Mouse (Mus musculus) c-Kit-negative CD71-positive TER-119-positive erythroid progenitor cells, embryonic 14.5 days (primary cell): ENCODE measurements around the gene Rasgef1c.

Experiments used
- DNase-seq: peaks from one replicate; pipeline ENCODE4 v3.0.0-alpha.2; 2013; ENCODE audit warnings: low read depth, low spot score

Gene Rasgef1c

DNA sequence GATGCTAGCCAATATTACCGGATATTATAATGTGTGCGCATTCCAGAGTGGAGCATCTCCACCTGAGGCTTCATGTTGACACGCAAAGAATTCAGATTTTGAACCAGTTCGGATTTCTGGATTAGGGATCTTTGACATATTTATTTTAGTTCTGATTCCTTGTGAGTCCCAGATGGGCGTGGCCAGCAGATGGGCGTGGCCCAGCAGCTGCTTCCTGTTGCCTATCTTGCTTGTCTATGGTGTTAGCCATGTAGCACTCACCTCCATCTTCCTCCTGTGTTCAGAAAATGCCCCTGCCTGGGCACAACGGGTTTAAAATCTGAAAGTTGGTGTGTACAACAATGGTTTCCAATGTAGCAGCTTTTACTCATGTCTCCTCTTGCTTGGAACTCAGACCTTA lies 24.5 kb downstream of the Rasgef1c start:
- DNase-seq: peak; percentile 3

DNA sequence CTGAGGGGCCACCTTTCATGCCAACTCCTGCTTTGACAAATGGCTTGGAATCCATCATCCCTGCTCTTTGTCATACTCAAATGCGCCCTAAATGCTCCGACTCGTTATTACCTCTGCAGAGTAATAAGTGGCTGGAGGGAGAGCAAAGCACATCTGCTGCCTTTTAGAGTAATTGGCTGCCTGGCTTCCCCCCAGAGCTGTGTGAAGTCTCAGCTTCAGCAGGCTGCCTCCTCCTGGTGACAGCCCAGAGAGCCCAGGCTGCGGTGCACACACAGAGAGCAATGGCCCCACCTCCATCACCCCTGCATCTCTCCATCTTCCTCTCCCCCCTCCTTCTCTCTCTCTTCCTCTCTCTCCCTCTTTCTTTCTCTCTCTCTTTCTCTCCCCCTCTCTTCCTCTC lies 25.5 kb downstream of the Rasgef1c start:
- no peak for DNase-seq

DNA sequence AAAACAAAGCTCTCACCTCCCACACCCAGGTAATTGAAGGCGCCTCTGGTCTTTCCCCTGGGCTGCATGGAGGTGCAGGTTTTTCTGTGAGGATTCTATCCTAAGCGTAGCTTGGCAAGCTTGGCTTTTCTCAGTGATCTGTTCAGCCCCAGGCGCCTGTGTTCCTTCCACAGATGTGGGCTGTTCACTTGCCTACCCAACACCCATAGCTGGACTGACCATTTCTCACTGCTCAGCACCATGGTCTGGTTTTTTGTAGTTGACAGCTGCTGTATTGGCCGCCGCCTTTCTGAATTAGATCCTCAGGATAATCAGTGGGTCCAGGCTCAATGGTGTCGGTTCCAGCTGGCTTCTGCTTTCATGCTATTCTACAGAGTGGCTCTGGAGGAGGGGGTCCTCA lies 26.0 kb downstream of the Rasgef1c start:
- DNase-seq: no peak

DNA sequence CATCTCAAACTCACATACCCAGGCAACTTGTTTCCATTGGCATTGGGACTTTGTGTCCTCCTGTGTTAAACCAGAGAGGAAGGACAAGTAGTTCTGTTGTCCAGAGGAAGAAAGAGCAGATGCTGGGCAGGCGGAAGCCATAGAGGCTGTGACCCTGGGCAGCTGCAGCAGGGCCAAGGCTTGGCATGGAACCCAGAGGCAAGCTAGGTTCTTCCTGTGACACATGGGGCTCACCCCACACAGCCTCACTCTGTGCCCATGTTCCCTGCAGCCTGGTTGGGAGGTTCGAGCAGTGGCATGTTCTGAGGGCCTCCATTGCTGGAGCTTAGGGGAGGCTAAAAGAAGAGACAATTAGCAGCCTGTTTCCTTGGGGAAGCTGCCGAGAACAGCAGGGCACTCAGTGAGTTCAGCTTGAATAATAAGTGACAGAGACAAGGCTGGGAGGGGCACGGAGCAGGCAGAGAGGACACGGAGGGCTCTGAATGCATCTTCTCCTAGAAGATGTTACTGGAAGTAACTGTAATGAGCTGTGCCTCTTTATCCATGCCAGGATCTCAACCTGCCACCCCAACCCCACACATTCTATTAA lies 29.5 kb downstream of the Rasgef1c start:
- DNase-seq: no peak

DNA sequence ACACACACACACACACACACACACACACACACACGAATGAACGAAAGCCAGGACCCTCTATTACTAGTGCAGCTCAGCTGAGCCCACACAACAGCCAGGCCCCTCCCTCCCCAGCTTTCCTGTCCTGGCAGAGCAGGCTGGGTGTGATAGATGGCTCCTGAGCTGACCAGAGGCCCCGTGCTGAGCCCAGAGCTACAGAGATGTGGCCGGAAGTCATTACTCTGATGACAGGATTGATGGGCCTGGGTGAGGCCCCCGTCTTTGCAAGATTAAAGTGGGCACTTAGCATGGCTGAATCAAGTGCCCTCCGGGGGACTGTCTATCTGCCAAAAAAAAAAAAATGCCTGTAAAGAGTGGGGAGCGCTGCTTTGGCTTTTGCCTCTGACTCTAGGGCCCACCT lies 30.2 kb downstream of the Rasgef1c start:
- no peak for DNase-seq

DNA sequence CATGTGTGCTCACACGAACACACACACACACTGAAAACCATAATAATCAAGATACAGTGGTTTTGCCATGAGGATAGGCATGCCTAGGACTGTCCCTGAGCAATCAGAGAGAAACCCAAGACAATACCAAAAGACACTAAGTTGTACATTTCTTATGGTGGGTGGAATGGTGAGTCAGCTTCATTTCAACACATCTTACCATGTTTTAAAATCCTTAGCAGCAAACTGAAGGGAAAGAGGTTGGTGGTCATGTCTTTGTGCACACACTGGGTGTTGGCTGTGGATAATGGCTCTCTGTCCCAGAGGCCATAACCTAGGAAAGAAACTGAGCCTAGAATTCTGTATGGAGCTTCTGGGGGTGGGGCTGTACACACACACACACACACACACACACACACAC lies 32.2 kb downstream of the Rasgef1c start:
- no peak for DNase-seq

DNA sequence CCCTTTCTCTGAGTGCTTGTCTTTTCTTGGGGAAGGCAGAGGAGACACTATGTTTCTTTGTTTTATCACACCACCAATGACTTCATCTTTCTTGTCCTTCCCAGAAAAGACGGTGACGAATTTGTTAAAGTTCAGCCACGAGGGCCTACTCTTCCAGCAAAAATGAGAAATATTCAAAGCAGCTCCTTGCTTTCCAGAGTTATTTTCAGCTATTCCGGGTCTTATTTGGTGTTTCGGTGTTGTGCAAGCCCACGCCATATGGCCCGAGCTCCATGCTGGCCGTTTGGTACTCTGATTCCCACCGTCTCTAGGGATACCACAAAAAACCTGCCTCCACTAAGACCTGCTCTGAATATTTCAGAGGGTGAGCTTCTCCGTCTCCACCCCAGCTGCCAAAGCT lies 32.7 kb downstream of the Rasgef1c start:
- DNase-seq: no peak

DNA sequence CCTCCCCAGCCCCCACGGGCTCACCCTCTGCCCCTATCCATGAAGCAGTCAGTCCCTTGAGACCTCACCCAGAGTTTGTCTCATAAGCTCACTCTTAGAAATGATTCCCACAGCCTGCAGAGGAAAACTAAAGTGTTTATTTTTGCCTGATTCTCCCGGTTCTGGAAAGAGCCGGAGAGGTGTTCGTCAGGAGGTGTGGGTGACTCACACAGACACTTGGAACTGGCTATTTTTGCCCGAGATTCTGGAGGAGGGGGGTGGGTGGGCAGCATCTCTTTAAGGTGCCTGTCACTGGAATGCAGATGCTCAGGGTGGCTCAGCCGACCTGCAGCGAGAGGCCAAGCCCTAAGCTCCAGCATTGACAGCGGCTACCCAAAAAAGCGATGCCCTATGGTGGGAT lies 34.8 kb downstream of the Rasgef1c start:
- no peak for DNase-seq

DNA sequence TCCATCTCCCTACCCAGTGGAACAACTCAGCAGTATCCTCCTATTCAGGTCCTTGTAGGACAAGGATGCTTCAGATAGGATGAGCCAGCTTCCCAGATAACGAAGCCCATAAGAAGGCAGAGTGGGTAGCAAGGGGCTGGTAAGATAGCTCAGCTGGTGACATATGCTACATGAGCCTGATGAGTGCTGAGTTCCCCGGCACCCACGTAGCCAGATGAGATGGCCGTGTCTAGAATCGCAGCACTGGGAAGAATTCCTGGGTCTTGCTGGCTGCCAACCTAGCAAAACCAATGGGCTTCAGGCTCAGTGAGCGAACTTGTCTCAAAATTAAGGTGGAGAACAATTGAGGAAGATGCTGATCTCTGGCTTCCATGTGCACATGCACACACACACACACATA lies 36.1 kb downstream of the Rasgef1c start:
- no peak for DNase-seq

DNA sequence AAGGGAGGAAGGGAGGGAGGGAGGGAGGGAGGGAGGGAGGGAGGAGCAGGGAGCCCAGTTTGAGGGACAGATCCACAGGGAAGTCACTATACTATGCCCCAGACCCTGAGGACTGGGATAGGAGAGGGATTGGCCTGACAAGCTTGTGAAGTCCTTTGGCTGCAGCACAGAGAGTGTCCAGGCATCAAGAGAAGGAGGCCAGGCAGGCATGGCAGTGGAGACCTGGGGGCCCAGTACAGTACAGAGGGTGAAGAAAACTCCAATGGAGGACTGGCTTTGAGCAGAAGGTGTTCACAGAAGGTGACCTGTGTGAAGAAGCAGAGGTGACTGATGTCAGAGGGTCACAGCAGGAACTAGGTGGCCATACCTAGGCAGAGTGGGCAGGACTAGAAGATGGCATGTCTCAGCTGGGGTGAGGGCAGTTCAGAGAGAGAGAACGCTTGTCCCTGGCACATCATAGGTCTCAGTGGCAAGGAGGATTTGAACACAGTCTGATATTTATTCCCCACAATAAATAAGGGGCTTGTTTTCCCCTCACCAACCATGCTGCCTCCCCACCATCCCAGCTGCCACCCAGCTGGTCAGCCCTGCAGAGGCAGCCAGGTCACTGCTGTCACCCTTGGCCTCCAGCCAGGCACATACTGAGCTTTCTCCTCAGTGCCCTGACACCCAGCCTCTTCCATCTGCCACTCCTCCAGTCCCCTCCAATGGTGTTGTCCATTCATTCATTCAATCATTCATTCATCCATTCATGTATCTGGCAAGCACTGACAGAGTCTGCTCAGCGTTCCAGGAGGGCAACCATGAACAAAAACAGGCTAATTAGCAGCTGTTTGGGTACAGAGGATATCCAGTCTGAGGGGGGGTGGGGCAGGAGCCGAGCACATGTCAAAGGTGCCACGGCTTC lies 36.9 kb downstream of the Rasgef1c start:
- DNase-seq: no peak

DNA sequence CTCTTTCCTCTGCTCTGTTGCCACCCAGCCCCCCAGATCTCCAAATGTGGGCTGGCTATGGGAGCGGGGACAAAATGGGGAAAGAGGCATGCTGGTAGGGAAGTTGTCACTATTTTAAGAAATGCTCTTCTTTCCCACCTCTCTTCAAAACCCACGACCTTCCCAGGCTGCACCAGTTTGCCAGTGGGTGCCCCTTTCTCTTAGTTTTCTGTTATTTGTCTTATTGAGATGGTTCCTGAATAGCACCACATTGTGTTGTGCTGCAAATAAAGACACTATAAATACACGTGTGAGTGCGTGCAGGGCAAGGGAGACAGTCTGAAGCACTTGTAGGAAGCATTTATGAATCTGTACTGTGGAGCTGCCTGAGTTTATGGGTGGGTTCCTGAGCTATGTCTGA lies 41.2 kb downstream of the Rasgef1c start:
- DNase-seq: no peak

DNA sequence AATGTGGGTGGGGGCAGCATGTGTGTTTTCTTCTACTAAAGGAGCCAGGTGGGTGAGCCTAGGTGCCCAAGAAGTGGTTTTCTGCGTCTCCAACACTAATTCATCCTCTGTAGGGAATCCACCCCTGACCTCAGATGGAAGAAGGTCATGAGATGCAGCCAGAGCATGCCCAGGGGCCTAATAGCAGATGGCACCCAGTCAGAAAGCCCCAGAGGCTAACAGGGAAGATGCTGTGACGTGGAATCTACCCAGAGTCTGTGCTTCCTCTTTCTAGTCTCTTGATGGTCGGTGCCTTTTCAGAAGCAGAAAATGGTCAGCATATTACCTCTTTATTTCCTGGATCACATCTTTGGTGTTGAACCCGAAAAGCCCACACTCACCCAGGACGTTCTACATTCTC lies 42.3 kb downstream of the Rasgef1c start:
- no peak for DNase-seq

DNA sequence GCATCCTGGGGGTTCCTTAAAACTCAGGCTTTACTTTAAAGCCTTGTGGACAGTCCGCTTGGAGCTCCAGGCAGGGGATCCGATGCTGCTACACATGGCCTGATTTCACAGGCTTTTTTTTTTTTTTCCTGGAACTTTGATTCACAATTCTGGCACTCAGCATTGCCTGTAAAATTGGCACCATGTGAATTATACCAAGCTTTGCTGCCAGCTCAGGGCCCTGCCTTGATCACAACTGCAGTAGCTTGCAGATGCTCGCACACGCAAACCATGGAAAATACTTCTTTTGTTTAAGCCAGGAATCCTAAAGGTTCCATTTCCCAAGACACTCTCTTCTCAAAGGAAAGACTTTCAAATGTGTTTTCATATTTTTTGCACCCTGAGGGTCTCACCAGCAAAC lies 44.1 kb downstream of the Rasgef1c start:
- no peak for DNase-seq

DNA sequence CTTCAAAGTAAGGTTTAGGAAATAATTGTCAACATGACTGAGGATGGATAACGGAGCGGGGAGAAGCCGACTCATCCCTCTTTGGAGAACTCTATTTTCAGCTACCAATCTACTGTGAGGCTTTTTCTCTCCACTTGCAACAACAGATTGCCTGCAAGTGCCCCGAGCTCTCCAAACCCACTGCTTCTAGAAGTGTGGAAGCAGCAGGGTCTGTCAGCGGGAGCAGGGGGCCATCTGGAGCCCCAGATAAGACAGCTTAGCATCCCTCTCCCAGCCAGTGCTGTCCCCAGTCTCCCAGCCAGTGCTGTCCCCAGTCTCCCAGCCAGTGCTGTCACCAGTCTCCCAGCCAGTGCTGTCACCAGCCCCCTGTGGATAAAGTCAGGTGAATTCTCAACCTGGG lies 48.2 kb downstream of the Rasgef1c start:
- DNase-seq: no peak

DNA sequence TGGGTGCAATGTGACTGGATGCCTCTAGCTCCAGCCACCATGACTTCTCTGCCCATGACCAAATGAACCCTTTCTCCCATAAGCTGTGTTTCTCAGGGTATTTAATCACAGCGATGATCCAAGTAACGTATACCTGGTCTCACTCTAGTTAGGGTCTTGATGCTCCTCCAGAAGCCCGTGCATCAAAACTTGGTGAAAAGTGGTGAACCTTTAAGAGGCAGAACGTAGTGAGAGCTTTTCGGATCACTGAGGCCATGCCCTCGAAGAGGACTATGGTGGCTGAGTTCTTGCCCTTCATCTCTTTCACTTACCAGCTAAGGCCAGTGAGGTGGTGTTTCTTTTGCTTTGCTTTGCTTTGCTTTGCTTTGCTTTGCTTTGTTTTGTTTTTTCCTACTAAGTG lies 52.0 kb downstream of the Rasgef1c start:
- no peak for DNase-seq

DNA sequence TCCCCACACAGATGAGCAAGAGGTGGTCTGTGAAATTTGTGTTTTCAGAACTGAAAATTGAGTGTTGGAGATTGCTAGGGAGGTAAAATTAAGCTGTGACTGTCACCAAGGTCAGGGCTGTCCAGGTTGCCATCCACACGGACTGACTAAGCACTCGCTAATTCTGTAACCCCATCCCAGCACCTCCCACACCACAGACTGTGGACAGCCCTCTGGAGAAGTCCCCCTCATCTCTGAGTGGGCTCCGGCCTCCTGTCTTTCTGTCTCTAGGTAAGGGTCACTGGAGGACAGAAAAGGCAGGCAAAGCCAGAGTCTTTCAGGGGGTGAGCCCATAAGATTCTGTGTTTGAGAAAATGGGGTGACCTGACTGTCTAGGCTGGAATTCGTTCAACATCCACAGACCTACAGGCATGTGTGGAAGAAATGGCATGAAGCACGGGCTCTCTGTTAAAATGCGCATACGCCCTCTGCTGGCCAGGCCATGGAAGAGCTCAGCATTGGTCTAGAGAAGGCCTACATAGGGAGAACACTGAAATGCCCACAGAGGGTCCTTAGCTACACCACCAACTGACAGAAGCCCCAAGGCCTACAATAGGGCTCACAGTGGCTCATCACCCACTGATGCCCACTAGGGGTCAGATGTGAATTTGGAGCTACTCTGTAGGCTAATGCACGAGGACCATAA lies 54.1 kb downstream of the Rasgef1c start:
- DNase-seq: peak; percentile 27

DNA sequence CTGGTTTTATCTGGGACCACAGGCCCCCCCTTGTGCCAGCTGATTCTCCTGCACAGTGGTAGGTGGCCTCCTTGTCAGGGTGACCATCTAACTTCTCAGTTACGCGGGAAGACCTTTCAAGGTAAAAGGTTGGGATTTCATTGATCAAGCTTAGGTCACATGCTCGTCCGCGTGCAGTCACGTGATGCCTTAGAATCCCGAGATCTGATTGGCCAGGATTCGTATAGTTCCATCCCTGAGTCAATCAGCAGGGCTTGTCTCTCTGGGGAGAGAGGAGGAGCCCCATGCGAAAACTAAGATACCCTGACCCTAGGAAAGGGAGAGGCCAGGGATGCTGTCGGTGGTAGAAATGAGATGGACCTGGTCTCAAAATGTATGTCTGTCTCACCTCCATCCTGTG lies 56.4 kb downstream of the Rasgef1c start:
- DNase-seq: no peak

DNA sequence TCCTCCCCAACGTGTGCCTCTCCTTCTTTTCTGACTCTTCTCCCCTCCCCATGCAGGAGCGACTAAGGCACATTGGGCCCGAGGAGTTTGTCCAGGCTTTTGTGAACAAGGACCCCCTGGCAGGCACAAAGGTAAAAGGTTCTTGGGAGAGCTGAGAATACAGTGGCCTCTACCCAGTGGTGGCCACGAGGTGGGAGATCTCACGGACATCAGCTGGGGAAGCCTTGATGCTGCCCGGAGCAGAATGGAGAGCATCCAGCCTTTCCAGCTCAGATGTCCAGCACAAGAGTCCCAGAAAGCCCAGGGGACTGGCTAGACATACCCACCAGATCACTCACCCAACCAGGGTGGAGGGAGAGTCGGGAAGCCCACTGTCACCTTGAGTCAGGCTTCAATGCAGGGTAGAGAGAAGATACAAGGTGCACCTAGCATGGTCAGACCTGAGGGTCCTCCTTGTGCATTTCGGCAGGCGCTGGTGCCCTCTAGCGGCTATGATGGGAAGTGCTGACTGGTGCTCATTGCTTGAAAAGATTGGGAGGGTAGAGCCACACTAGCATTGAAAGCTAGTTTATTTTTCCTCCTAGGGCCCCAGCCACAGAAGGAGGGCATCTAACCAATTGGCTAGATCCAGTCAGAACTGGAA lies 59.6 kb downstream of the Rasgef1c start:
- peak; percentile 47 for DNase-seq

DNA sequence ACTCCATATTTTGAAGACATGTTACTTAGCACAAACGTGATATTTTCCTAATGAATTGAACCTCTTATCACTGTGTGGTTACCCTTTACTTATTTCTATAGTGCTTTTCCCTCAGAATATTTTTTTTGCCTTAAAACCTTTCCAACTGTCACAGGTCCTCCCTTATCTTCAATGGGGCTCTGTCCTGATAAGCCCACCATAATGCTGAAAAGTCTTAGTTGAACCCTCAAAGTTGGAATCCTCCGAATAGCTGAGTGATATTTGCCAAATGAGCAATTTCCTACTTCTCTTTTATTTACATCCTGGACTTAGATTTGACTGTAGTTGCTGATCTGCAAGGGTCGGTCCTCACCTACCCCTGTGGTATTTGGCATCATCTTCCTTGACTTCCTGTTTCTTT lies 63.7 kb downstream of the Rasgef1c start:
- DNase-seq: no peak

DNA sequence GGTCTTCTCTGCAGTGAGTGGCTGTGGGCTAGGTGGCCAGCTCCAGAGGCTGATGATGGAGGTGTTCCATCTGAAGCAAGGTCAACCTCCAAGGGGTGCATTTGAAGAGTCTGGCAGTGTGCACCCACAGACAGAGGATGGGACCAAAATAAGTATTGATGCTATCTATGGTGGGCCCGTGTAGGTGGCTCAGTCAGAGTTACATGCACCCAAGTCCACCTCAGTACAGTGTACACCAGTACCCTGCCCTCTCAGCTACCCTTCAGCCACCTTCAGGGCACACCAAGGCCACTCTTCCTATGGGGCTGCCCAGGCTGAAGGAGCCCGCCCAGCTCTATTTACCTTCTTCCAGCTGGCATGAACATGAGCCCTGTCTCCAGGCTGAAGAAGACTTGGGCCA lies 68.1 kb downstream of the Rasgef1c start:
- no peak for DNase-seq

DNA sequence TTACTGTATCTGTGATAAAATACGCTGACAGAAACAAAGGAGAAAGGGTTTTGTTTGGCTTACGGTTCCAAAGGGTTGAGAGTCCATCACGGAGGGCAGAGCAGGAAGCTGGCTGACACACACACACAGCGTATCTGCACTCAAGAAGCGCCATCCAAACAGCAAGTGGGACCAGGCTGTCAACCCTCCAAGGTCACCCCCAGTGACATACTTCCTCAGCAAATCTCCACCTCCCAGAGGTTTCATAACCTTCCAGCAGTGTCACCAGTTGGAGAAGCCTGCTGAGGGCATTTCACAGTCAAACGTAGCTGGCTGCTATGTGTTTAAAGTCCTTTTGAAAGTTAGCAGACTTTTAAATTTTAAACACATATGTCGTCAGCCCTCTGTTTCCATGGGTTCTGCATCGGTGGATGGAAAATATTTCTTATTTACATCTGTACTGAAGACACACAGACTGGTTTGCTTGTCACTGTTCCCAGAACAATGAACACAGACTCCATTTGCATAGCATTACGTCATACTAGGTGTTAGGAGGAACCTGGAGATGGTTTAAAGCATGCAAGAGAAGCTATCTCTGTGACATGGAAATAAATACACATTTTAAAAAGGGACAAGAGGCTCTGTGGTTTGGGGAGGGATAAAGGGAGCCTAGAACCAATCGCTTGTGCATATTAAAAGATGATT lies 72.2 kb downstream of the Rasgef1c start:
- DNase-seq: no peak

DNA sequence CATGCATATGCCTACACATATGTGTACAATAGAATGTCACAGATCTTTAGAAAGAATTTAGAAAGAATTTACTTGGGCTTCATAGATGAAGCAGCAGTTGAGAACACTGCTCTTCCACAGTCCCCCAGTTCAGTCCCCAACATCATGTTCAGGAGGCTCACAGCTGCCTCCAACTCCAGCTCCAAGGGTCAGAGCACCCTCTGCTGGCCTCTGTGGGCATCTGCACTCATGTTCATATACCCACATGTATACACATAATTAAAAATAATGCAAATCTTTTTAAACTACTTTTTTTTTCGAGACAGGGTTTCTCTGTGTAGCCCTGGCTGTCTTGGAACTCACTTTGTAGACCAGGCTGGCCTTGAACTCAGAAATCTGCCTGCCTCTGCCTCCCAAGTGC lies 73.0 kb downstream of the Rasgef1c start:
- DNase-seq: no peak
